Mouse (Mus musculus) layer of hippocampus, postnatal 14 days (tissue): ENCODE measurements around the gene Rab31. TPM values are rescaled to one million over a fixed set of nuclear protein-coding genes. Genes with fewer than 3 reads are reported as not detected.

Experiments used
- DNase-seq, 2 experiments: peaks; one replicate each; pipeline ENCODE4 v3.0.0; 2021 to 2022; ENCODE audit warnings: low spot score in 2 of 2, mixed read lengths in 1 of 2
- total RNA-seq, 2 experiments: library from RNA; stranded (reverse); gene quantifications; 2 replicates each; pipeline ENCODE4 v1.2.3; 2021

The Rab31 gene
- total RNA-seq, 2 experiments from 2014 or later, result 64.9 to 72.1 TPM

DNA sequence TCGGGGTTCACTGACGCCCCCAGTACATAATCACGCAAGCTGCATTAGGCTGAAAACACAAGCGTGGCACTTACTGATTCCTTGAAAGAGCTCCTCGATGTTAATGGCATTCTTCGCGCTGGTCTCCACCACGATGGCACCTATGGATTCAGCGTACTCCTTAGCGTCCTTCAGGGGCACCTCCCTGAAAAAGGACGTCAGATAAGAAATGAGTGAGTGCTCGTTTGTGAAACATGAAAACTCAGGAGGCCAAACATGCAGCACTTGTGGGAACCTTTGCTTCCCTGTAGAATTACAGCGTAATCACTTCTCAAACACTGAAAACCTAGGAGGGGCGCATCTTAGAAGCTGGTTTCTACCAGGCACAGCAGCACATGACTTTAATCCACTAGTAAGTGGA lies 104.8 kb downstream of the Rab31 start:
- DNase-seq, result no peak

DNA sequence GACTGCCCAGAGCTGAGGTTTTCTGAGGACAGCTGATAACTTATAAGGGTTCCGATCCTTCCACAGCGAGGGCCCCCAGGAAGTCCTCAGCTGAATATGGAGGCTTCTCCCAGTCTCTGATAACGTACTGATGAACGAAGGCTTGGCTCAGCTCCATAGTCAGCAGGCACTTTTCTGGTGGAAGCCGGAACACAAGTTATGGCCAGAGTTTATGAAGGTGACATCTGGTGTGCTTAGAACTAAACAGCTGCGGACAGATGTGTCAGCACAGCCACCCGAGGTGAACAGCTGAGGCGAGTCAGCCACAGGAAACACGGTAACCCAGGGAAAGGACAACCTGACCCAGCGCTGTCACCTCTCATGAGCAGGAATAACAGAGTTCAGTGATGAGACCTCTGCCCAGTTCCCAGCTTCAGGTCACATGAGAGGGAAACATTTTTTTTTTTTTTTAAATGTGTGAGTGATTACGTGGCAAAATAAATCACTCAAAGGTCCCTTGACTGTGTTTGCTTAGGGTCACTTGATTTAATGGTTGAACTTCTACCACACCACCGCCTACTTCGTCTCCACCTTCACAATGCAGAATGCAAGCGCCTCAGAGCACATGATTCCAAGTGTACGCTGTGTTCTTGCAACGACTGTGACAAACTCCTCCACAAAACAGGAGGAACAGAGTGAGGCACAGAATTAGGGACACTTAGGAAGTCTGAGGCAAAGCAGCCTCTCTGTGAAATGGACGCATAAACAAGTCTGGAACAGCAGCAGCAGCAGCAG lies 106.0 kb downstream of the Rab31 start:
- no peak for DNase-seq

DNA sequence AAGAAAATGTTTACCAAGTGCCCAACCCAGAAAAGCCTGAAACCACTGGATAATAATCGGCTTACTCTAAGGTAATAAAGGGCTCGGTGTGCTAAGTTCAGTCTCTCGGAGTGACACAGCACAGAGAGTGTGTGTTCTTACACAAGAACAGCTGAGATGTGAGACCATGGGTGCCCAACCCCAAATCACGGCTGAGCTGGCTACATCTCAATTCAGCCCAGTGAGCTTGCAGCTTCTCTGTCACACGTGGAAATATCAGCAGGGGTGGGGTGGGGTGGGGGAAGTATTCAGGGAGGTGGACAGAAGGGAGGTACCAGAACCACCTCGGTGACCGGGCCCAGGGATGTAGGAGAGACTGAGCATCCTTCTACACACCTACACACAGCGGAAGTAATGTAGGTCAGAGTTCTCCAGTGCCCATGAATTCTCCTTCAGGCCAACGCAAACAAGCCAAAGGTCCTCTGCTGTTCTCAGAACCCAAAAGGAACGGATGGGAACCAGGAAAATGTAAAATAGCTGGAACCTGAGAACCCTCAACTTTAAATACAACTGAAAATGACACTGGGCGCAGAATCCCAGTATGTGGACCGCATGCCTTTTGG lies 106.7 kb downstream of the Rab31 start:
- DNase-seq, result no peak

DNA sequence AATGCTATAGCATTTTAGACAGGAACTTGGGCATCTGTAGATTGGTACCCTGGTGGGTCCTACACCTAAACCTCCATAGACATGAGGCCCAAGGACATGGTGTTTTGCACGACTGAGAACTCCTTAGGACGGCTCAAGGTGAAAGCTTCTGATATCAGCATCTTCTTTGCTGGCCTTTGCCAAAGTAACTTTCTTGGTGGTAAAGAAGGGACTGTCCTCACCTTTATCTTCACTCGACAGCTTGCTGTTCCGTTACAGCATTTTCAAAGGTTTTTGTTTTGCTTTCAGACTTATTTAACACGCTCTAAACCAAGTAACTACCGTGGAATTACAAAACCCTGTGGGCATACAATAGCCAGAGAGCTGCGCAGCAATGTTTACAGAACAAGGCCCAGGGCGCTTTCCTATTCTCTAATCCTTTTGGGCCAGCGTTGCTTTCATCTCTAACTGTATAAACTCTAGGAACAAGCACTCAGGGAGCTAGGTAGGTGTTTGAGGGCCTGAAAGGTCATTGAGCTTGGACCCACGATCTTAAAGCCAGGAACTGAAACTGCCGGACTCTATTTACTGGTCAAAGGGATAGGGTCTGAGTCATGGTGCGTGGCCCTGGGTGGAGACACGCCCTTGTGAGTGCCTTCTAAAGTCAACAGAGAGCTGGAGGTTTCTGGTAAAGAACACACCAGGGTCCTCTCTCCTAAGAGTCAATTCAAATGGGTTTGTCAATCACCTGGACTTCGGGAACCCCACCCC lies 109.0 kb downstream of the Rab31 start:
- no peak for DNase-seq

DNA sequence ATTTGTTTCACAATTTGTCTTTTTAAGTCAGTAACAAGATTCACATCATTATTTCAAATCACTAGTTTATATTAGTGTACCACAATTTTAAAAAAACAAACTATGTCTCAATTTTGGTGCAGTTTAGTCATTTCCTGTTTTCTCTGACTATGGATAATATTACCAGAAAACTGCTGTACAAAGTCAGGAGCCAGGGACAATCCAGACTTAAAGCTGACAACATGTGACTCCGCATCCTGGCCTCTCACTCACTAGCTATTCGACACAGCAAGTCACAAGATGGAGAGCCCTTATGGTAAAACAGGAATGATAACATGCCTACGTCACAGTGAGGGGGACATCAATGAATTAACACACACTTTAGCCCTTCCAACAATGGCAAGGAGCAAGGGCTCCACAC lies 109.9 kb downstream of the Rab31 start:
- no peak for DNase-seq

DNA sequence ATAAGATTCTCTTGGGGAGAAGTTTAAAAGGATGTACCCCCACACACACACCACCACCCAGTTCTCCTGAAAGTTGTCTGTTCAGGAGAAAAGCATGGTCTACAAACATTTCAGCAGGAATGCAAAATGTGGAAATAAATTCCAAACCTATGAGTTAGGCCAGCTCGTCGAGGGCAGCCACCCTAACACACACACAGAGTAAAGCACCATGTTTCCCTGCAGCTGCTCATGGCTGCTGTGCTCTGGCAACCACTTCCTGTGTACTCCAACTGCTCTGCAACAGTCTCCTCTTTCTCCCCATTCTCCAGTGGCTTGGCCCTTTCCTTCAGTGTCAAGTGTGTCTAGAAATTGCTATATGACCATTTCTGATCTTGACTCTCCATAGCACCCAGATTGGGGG lies 114.1 kb downstream of the Rab31 start:
- DNase-seq, result no peak

DNA sequence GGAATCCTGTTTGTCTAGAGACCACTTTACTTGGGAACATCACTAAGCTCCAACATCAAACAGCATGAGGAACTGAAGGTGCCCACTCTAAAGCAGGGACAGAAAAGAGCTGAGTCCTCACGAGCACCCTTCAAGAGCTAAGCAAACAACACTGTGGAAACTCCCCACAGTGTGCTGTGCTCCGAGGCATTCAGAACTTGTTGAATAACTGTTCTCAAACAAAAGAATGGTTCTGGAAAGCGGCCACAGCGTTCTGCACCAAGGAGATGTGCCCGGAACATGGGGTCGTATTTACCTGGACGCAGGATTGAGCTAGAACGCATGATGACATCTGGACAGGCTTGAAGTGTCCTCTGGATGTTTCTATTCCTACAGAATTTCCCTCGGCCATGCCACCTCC lies 114.6 kb downstream of the Rab31 start:
- DNase-seq, result no peak

DNA sequence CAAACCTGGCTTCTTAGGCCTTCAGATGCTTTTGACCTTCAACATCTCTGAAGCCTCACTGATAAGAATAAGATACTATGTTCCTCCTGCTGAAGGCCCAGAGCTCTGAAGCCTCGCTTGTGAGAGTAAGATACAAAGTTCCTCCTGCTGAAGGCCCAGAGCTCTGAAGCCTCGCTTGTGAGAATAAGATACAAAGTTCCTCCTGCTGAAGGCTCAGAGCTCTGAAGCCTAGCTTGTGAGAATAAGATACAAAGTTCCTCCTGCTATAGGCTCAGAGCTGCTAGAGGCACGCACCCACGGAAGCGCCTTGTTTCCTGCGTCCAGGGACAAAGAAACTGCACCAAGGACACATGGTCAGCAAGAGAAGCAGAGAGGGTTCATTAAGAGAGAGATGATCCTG lies 115.8 kb downstream of the Rab31 start:
- DNase-seq, result no peak

DNA sequence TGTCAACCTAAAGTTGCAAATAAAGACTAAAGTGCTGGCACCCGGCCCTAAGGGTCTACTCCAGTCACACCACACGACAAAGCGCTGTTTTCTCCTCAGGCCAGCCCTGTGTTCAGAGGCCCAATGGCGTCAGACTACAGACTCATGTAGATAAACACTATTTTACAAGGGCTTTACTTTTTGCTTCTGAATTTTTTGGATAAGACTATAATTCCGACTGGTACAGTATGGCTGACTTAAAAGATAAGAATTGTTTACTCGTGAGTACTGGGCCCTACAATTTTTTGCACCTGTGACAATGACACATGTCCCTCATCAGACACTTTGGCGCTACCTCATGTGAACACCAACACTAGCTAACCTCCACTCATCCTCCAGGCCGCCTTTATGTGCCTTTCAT lies 116.5 kb downstream of the Rab31 start:
- DNase-seq, result no peak

DNA sequence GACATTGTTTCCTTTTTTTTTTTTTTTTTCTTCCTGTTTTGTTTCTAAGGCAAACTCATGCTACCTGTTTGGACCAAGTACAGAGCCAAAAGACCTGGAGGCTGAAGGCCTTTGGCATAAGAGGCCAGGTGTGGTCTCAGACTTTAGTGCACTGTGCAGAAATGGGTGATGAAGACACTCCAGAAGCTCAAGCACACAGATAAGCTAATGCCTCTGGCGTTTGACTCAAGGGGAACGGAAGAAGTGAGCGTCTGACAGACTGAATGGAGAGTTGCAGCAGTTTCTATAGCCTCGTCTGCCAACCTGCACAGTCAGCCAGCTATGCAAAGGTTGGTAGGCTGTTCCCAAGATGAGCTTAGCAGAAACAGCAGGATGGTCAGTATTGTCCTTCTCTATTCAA lies 116.9 kb downstream of the Rab31 start:
- DNase-seq, result no peak

DNA sequence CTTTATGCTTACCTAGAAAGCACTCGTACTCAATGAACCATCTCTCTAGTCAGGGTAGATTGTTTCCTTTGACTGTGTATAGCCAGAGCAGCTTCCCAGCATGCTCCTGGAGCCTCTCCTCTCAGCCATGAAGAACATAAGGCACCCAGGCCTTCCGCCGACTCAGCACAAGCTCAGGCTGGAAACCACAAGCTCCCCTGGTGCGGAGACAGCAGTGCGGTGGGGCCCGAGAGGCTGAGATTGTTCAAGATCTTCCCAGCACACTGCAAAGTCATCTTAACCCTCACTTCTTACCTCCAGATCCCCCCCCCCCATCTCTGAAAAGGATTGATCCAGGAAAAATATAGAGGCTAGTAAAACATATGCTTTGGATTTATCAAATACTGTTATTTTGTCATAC lies 122.0 kb downstream of the Rab31 start:
- DNase-seq, result no peak

DNA sequence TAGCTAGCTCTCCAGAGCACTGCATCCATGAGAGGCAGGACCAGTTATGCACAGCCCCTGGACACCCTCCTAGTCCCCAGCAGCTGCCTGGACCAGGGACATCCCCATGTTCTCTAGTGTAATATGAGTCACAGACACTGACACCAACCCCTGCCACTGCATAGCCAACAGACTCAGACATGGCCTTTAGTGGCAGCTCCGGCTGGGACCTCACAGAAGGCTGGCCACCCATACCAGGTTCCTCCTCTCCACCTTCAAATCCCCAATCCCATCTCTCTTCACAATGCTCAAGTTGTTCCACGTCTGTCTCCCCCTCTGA lies 123.4 kb downstream of the Rab31 start:
- no peak for DNase-seq

DNA sequence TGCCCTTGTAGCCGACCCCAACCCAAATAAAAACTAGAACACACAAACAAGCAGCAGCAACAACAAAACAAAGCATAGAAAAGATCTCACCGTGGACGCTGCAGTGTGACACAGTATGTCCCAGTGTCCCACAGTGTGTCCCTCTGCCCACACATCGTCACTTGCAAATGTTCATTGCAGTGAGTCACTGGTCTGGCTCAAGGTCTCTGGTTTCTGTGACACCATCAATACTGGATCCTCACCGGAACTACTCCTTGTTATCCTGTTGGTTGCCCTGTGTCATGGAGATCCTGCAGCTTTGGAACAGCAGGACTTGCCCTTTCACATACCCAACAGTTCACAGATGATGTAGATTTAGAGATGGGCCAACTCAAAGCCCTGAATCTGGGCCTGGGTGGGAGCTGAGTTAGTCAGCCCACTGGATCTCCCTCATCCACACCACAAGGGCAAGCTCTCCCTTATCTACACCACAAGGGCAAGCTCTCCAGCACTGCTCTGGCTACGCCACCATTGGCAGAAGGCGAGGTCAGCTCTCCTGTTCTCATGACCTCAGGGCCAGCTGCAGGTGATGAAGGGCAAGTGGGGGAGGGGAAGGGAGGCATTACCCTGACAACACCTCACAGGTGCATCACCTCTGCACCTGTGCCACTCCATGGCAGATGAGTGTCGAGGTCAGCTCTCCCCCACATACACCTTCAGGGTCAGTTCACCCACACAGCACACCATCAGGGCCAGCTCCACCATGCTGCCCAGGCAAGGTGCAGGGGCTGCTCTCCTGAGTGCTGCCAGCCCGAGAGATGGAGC lies 124.0 kb downstream of the Rab31 start:
- DNase-seq, result no peak

DNA sequence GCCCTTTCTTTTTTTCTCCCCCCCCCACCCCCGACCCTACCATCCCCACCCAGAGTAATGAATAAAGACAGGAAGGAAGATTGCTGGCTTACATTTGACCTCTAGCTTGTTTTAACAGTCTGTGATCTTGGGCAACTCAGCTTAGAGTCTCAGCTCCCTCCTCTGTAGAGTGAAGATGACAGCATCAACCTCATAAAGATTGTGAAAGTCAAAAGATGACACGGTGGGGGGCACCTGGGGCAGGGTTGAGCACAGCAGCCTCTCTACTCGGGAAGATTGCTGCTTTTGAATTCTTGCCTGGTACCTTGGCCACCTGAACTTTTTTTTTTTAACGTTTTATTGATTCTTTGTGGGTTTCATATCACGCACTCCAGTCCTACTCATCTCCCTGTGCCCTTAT lies 124.6 kb downstream of the Rab31 start:
- no peak for DNase-seq

DNA sequence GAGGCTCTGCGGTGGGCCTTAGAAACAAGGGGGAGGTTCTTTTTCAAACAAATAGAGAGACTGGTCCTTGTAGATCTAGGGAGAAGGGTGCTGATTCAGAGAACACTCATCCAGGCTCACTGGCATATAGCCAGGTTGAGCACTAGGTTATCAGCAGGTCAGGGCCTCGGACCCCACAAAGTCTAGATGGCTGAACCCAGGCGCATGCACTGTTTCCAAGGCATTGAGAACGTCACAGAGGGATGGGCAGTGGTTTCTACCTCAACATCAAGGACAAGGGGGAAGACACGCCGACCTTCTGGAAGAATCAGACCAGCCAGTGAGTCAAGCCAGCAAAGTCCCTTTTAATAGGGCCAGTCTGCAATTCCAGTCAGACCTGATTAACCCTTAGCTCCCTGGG lies 125.3 kb downstream of the Rab31 start:
- DNase-seq, result no peak

DNA sequence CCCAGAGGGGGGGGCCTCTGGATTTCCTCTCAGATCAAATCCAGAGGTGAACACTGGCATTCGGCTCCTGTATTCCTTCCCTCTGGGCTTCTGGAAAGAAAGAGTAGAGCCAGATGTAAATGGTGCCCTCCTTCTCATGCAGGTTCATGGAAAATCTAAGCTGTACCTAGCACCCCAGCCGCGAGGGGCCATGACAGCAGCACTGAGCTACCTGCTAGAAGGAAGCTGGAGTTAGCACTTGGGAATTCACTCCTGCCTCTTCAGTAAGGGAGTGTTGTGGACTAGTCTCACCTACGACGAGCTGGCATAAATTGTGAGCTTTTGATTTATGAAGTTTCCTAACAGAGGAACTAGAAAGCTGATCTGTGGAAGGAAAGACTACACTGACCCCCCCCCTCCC lies 129.0 kb downstream of the Rab31 start:
- DNase-seq, result no peak

DNA sequence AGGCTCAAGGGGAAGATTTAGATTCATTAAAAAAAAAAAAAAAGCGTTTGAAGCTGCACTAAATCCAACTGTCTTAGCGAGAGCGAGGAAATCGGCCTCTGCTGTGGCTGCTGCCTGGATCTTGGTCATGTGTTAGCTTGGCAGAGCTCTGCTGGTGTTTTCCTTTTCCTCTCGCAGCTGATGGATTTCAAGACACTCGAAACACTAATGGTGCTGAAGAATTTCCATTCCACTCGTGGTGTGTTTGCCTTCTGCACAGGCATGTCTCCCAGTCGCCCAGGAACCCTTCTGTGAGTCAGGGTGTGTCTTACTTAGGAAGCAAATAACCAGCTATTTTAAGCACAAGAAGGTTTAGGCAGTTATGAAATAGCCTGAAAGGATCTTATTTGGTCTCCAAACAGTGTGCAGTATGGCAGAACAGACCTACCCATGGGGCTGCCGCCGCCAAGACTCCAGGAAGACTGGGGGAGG lies 129.5 kb downstream of the Rab31 start:
- peak in 1 of 2 experiments; percentile 44 for DNase-seq

DNA sequence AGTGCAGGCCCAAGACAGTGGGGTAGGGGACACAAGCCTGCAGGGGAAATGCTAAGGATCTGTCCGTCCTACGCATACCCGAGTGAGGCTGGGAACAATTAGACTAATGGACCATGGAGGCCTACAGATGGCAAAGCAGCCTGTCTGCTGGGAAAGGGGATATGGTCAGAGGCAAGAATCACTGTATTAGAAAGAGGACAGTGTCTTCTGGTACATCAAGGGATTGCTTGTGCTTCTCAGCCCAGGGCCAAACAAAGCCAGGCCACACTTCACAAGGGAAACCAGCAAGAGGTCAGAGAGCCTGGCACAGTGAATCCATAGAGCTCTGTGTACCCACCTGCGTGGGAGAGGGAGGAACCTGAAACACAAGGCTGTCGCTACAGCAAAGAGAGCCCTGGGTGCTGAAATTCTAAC lies 130.0 kb downstream of the Rab31 start:
- peak in 1 of 2 experiments; percentile 11 for DNase-seq

DNA sequence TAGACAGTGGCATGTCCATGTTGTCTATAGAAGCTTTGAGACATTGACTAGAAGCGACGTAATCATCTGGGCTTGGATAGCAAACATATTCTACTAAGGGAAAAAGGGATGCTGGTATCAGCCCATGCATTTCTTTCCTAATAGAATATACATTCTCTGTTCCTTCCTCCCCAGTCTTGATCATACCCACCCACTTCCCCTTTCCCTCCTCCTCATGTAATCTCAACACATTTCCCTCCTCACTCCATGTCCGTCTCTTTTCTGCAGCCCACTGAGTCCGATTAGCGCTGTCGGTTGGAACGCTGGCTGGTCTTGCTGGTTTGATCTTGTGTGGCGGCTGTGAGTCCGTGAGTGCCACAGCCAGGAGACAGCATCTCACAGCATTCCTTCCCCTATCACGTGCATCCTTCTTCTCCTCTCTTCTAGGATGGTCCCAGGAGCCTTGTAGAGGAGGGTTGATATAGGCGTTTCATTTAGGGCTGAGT lies 130.8 kb downstream of the Rab31 start, which contains the start of gene Txndc2:
Gene Txndc2, minus strand, starts transcription at position 435 of the 485 bp plus-strand sequence.
- DNase-seq, result no peak

DNA sequence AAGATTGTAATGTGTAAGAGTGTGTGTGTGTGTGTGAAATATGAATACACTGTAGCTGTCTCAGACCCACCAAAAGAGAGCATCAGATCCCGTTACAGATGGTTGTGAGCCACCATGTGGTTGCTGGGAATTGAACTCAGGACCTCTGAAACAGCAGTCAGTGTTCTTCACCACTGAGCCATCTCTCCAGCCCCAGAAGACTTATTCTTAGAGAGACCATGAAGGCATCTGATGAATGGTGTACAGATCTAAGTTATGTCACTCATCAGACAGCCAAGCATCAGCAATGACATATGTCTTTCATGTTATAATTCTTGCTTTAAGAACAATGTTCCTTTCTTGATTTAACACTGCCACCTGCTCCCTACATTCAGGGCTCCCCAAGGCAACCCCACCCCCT lies 133.4 kb downstream of the Rab31 start:
- DNase-seq, result no peak

DNA sequence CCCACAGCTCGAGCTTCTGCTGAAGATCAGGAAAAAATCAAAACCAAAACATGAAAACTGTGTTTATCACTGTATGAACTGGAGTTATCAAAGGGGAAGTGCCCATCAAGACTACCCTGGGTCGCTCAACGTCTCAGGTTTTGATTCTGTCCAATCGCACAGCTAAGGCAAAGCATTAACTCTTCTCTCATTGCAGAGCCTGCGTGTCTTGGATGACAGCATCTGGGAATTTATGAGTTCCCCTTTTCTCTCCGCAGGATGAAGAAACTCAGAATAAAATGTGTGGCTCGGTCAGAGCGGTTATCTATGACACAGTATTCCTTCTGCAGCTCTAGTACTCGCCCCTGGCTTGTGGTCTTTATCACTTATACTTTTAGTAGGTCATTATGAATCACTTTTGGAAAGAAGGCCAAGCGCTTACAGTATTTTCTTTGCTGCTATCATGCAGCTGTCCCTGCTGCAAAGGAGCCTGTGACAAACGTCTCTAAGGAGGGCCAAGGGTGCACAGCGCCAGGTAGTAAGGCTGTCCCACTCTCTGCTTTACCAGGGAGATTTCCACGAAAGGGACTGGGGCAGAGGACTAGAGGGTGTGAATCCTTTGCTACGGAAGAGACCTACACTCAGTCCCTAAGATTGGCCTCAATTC lies 136.7 kb downstream of the Rab31 start:
- DNase-seq, result no peak
